Mouse (Mus musculus): Measurements from ENCODE around the gene Camta1. TPM values are rescaled to one million over a fixed set of nuclear protein-coding genes. Genes with fewer than 3 reads are reported as not detected.

Camta1 gene
- polyA plus RNA-seq, 2 experiments: 7.3 to 32.8 TPM

DNA sequence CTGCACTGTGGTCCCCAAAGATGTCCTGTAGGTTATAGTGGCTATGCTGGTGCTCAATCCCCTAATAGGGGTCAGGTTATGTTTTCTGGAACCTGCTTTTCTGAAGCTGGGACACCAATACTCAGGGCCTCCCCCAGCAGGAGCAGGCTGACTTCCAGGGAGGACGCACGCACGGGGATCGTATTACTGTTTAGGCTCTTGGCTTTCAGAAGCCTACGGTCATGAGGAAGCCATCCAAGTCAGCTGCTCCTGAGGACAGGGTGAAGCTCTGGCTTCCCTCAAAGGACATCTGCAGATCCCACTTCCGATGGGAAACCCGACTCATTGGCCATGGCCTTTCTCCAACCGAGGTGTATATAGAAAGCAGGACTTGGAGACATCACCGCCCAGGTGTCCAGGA, 729.2 kb downstream of the Camta1 start:
- Histone ChIP-seq H3K9me3 (ENCODE audit: control insufficient read depth, low read length) (no peaks in the 10 kb centered on the region), H3K27me3 (ENCODE audit: control insufficient read depth, insufficient read depth, low read length) (peaks cover 12% of the 10 kb centered on the region), H3K4me2 (ENCODE audit: low read depth) (no peak overlapping the region), H3K36me3 (replicated peaks; ENCODE audit: control insufficient read depth, insufficient read depth, low read depth) (no peaks in the 10 kb centered on the region), H3K9ac (replicated peaks) (no peak overlapping the region), H3K27ac (no peak overlapping the region), H3K4me1 (replicated peaks; ENCODE audit: control insufficient read depth in 2 of 2, insufficient read depth in 2 of 2, low read length in 1 of 2) (no peaks in the 10 kb centered on the region), H3K4me3 (ENCODE audit: insufficient read depth in 1 of 2, low read depth in 2 of 2, low read length in 2 of 2) (no peak overlapping the region)
- WGBS (ENCODE audit: insufficient replicate concordance): 62% methylated on average over 9 of the region's 9 CpGs
- TF ChIP-seq EP300 (IDR thresholded peaks at IDR 0.05; ENCODE audit: low read depth): no peak
- no peak for TF ChIP-seq CTCF (IDR thresholded peaks at IDR 0.05; ENCODE audit: low read depth)
- ATAC-seq (ENCODE audit: insufficient read depth): no peak
- DNase-seq (ENCODE audit: low read depth in 3 of 3, low spot score in 3 of 3): no peak

- Histone ChIP-seq H3K4me1 (replicated peaks; ENCODE audit: control insufficient read depth in 2 of 2, insufficient read depth in 2 of 2, low read length in 1 of 2) (no peaks in the 10 kb centered on the region), H3K27me3 (ENCODE audit: control insufficient read depth, insufficient read depth, low read length) (peaks cover 12% of the 10 kb centered on the region), H3K9ac (replicated peaks) (no peak overlapping the region), H3K36me3 (replicated peaks; ENCODE audit: control insufficient read depth, insufficient read depth, low read depth) (no peaks in the 10 kb centered on the region), H3K4me3 (ENCODE audit: insufficient read depth in 1 of 2, low read depth in 2 of 2, low read length in 2 of 2) (no peak overlapping the region), H3K27ac (no peak overlapping the region), H3K4me2 (ENCODE audit: low read depth) (no peak overlapping the region), H3K9me3 (ENCODE audit: control insufficient read depth, low read length) (no peaks in the 10 kb centered on the region)
- WGBS (ENCODE audit: insufficient replicate concordance): 52% methylated on average over 9 of the region's 9 CpGs
- ATAC-seq (ENCODE audit: insufficient read depth): no peak
- TF ChIP-seq CTCF (IDR thresholded peaks at IDR 0.05; ENCODE audit: low read depth) (no peak), EP300 (IDR thresholded peaks at IDR 0.05; ENCODE audit: low read depth) (no peak)
- DNase-seq (ENCODE audit: low read depth in 3 of 3, low spot score in 3 of 3): no peak
These were observed 730.8 kb downstream of the Camta1 start for GRCm38 (mm10) chr4:151130756-151131490.

GRCm38 (mm10) chr4:151129725-151130557, 731.7 kb downstream of the Camta1 start:
- 59% methylated on average over 16 of the region's 16 CpGs for WGBS (ENCODE audit: insufficient replicate concordance)
- H3K27me3 ChIP-seq (ENCODE audit: control insufficient read depth, insufficient read depth, low read length): peaks cover 12% of the 10 kb centered on the region
- TF ChIP-seq CTCF (IDR thresholded peaks at IDR 0.05; ENCODE audit: low read depth) (no peak), EP300 (IDR thresholded peaks at IDR 0.05; ENCODE audit: low read depth) (no peak)
- no peak overlapping the region for H3K9ac ChIP-seq (replicated peaks)
- no peak overlapping the region for H3K4me2 ChIP-seq (ENCODE audit: low read depth)
- H3K36me3 ChIP-seq (replicated peaks; ENCODE audit: control insufficient read depth, insufficient read depth, low read depth): no peaks in the 10 kb centered on the region
- no peak for ATAC-seq (ENCODE audit: insufficient read depth)
- no peaks in the 10 kb centered on the region for H3K9me3 ChIP-seq (ENCODE audit: control insufficient read depth, low read length)
- H3K4me1 ChIP-seq (replicated peaks; ENCODE audit: control insufficient read depth in 2 of 2, insufficient read depth in 2 of 2, low read length in 1 of 2): no peaks in the 10 kb centered on the region
- H3K27ac ChIP-seq: no peak overlapping the region
- DNase-seq (ENCODE audit: low read depth in 3 of 3, low spot score in 3 of 3): no peak
- H3K4me3 ChIP-seq (ENCODE audit: insufficient read depth in 1 of 2, low read depth in 2 of 2, low read length in 2 of 2): no peak overlapping the region

DNA sequence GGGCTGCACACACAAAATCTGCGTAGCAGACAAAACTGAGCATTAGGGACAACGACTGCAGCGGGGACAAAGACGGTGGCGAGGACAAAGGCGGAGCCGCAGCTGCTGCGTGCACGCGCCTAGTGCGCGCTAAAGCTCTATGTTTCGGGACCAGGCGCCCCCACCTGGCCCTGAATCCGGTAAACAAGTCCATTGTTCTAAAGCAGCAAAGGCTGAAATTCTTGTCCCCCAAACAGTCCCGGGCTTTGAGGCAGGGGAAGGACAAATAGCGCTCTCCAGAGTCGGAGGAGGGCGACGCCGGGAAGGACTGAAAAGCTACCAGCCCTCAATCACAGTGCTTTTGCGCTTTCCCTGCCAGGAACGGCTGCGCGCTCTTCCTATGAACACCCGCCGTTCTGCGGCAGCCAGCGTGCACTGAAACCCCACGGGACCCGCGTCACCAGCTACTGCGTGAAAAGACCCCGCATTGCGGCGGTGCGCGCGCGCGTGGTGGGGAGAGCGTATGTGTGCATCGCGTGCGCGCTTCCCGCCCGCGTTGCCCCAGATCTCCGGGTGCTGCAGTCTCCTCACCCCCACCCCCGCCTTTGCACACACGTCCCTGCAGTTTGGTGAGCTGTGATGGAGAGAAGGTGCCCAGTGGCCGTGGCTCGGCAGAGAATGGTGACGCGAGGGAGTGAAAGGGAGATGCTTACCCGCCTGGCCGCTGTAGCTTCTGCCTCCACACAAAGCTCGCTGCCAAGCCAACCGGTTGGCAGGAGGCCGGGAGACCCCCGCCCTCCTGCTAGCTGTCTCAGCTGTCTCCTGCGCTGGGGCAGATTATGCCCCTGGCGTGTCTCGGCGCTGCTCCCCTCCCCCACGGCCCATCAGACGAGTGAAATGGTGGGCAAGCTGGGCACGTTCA, 732.8 kb downstream of the Camta1 start:
- Histone ChIP-seq H3K4me3 (ENCODE audit: insufficient read depth in 1 of 2, low read depth in 2 of 2, low read length in 2 of 2) (peak overlapping the region; percentile 6 to 26; a peak in 2 of 4 replicates), H3K9me3 (ENCODE audit: control insufficient read depth, low read length) (no peaks in the 10 kb centered on the region), H3K36me3 (replicated peaks; ENCODE audit: control insufficient read depth, insufficient read depth, low read depth) (no peaks in the 10 kb centered on the region), H3K27ac (no peak overlapping the region), H3K9ac (replicated peaks) (no peak overlapping the region), H3K4me2 (ENCODE audit: low read depth) (peak overlapping the region; percentile 31), H3K27me3 (ENCODE audit: control insufficient read depth, insufficient read depth, low read length) (peaks cover 12% of the 10 kb centered on the region), H3K4me1 (replicated peaks; ENCODE audit: control insufficient read depth in 2 of 2, insufficient read depth in 2 of 2, low read length in 1 of 2) (no peaks in the 10 kb centered on the region)
- ATAC-seq (ENCODE audit: insufficient read depth): no peak
- 2% methylated on average over 69 of the region's 69 CpGs for WGBS (ENCODE audit: insufficient replicate concordance)
- DNase-seq (ENCODE audit: low read depth in 3 of 3, low spot score in 3 of 3): no peak
- TF ChIP-seq EP300 (IDR thresholded peaks at IDR 0.05; ENCODE audit: low read depth): no peak
- no peak for TF ChIP-seq CTCF (IDR thresholded peaks at IDR 0.05; ENCODE audit: low read depth)
